Mouse (Mus musculus) liver, embryonic 14.5 days (tissue): ENCODE data around the gene Rab11fip2.

Experiments
- CTCF ChIP-seq: IDR thresholded peaks from 2 replicates; pipeline ENCODE4 v1.5.1; 2016; ENCODE audit warnings: antibody characterized with exemption, low read depth, control low read depth
- EP300 ChIP-seq: IDR thresholded peaks from 2 replicates; pipeline ENCODE4 v1.6.1; 2016; ENCODE audit warnings: antibody characterized with exemption, low read depth

DNA sequence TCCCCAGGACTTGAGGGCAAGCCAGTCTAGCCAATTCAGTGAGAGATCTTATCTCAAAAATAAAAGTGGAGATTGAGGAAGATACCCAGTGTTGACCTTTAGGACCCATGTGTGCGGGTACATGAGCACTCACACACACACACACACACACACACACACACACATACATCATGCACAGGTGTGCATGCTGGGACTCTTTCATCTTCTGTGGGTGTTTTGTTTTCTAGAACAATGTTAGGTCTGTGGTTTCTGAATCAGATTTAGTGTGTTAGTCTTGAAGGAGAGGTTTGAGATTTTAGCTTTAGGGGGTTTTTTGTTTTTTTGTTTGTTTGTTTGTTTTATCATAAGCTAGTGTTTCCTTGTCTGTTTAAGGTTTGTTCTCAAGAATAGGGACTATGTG is 17.3 kb downstream of the Rab11fip2 start:
- TF ChIP-seq CTCF (no peak), EP300 (no peak)
